19 mouse cellular contexts compared by ENCODE assay signal in genomic region chr19:55184442-55184841, GRCm38 (mm10). TPM values are rescaled to one million over a fixed set of nuclear protein-coding genes. Genes with fewer than 3 reads are reported as not detected.
A peak's percentile ranks its signal among the peaks of the same experiment; 100 is the strongest.
DNase-seq lines count a peak whose midpoint lies in the region; ATAC-seq and TF ChIP-seq lines count a peak whose summit lies in the region.
"Had no signal": no experiment of that assay in that cellular context is flagged by ENCODE, and none has a peak within 500 bp of the region (broad histone marks: within the 10 kb centered on the region; RNA-seq: fewer than 3 reads in every experiment).

No protein-coding gene starts in this region.

- peak; percentile 31 for DNase-seq in gastrocnemius, postnatal 25 days
- no peak for DNase-seq in gastrocnemius, postnatal 36 days
- peak; percentile 35 for DNase-seq in lung, postnatal 10 days
- DNase-seq in lung, adult 18-20 months, result no peak
- DNase-seq in midbrain, postnatal 0 days (ENCODE audit: low spot score), result peak; percentile 50
- no peak for DNase-seq in neural tube, embryonic 10.5 days (ENCODE audit: extremely low spot score, low spot score)
- DNase-seq: adrenal gland, postnatal 36 days; cerebellum, adult 11-12 months; heart, postnatal 10 days; kidney, adult 11 months; kidney, postnatal 4 days; thymus, adult 2 months had no signal

- WGBS in midbrain, postnatal 0 days, result 58% methylated on average over 7 of the region's 7 CpGs

- intact Hi-C loops in gastrocnemius, postnatal 36 days (cut with DNase I), result loop anchor here (5.0 kb wide), 1 partner anchor 42 kb away; no protein-coding TSS in a partner anchor

- peak overlapping the region; percentile 89 for H3K27ac ChIP-seq in brown adipose tissue, adult 24 weeks (replicated peaks; ENCODE audit: low read depth, low read length)
- H3K27ac ChIP-seq in midbrain, postnatal 0 days (ENCODE audit: low read depth, low read length), result peak overlapping the region; percentile 1; the same call in 1 of the 2 replicates
- H3K27ac ChIP-seq: embryonic facial prominence, embryonic 15.5 days; limb, embryonic 12.5 days; liver, embryonic 15.5 days had no signal

- H3K27me3 ChIP-seq in midbrain, postnatal 0 days (ENCODE audit: insufficient read depth, low read length), result no peaks in the 10 kb centered on the region
- H3K27me3 ChIP-seq: embryonic facial prominence, embryonic 15.5 days; limb, embryonic 12.5 days; liver, embryonic 15.5 days had no signal

- no peak for TF ChIP-seq CTCF in midbrain, postnatal 0 days (IDR thresholded peaks at IDR 0.05)

- H3K36me3 ChIP-seq in midbrain, postnatal 0 days (ENCODE audit: insufficient read depth, low read length), result no peaks in the 10 kb centered on the region
- H3K36me3 ChIP-seq: embryonic facial prominence, embryonic 15.5 days; G1E; limb, embryonic 12.5 days; liver, embryonic 15.5 days had no signal

- no peak overlapping the region for H3K4me3 ChIP-seq in brown adipose tissue, adult 24 weeks (ENCODE audit: insufficient read depth, low read depth, low read length)
- H3K4me3 ChIP-seq in midbrain, postnatal 0 days (ENCODE audit: low read depth, low read length), result no peak overlapping the region
- H3K4me3 ChIP-seq: embryonic facial prominence, embryonic 15.5 days; left cerebral cortex, adult 2 months; limb, embryonic 12.5 days; liver, embryonic 15.5 days had no signal

- no peaks in the 10 kb centered on the region for H3K9me3 ChIP-seq in midbrain, postnatal 0 days (ENCODE audit: low read length)
- H3K9me3 ChIP-seq: embryonic facial prominence, embryonic 15.5 days; G1E; limb, embryonic 12.5 days; liver, embryonic 15.5 days had no signal

- ATAC-seq in midbrain, postnatal 0 days (ENCODE audit: low FRiP score), result no peak

- H3K9ac ChIP-seq in midbrain, postnatal 0 days (replicated peaks; ENCODE audit: low read length, poor library complexity, severe bottlenecking), result no peak overlapping the region
- H3K9ac ChIP-seq: embryonic facial prominence, embryonic 15.5 days; limb, embryonic 12.5 days; liver, embryonic 15.5 days had no signal

- peaks cover 6% of the 10 kb centered on the region; the same call in 1 of the 2 replicates for H3K4me1 ChIP-seq in brown adipose tissue, adult 24 weeks (ENCODE audit: control insufficient read depth, insufficient read depth, insufficient read length, low read length)
- H3K4me1 ChIP-seq in midbrain, postnatal 0 days (ENCODE audit: insufficient read depth, low read length), result peaks cover 4% of the 10 kb centered on the region; the same call in 1 of the 2 replicates
- H3K4me1 ChIP-seq: embryonic facial prominence, embryonic 15.5 days; limb, embryonic 12.5 days; liver, embryonic 15.5 days had no signal

- H3K4me2 ChIP-seq in midbrain, postnatal 0 days (ENCODE audit: low read depth, low read length, poor library complexity, severe bottlenecking), result no peak overlapping the region
- H3K4me2 ChIP-seq: embryonic facial prominence, embryonic 15.5 days; limb, embryonic 12.5 days; liver, embryonic 15.5 days had no signal

RNA-seq across cellular contexts. Expression of gene Tectb, which starts 3.9 kb away (rescaled TPM):
- total RNA-seq in gastrocnemius, postnatal 25 days (2021), result under 1 TPM in 1 of 2 experiments, not detected in 1; 0.49 TPM
- total RNA-seq in gastrocnemius, postnatal 36 days (2021), result under 1 TPM in 1 of 2 experiments, not detected in 1; 0.18 TPM
- polyA plus RNA-seq in brown adipose tissue, adult 24 weeks (2012; ENCODE audit: insufficient read depth, insufficient read length, missing spikeins), result not detected in 2 replicates
- 0.09 TPM in 1 of 2 replicates, not detected in the other for total RNA-seq in midbrain, postnatal 0 days (2014; rRNA removed)
- 0.16 and 0.34 TPM in 2 replicates for polyA plus RNA-seq in midbrain, postnatal 0 days (2015; fragmentation: Nextera tagmentation; extraction: Ambion mirVana)
- total RNA-seq: left cerebral cortex, adult 2 months had no signal
- polyA plus RNA-seq: G1E; limb, embryonic 12.5 days; neural tube, embryonic 14.5 days had no signal

RNA-seq across cellular contexts. Expression of gene Gucy2g, which starts 56.6 kb away (rescaled TPM):
- under 1 TPM in 1 of 2 experiments, not detected in 1; 0.23 TPM for total RNA-seq in gastrocnemius, postnatal 25 days (2021)
- under 1 TPM; 0.07 to 0.08 TPM for total RNA-seq in gastrocnemius, postnatal 36 days (2021)
- polyA plus RNA-seq in brown adipose tissue, adult 24 weeks (2012; ENCODE audit: insufficient read depth, insufficient read length, missing spikeins), result not detected in 2 replicates
- total RNA-seq in midbrain, postnatal 0 days (2014; rRNA removed), result not detected in 2 replicates
- not detected in 2 replicates for polyA plus RNA-seq in midbrain, postnatal 0 days (2015; fragmentation: Nextera tagmentation; extraction: Ambion mirVana)
- total RNA-seq: adrenal gland, postnatal 36 days had no signal
- polyA plus RNA-seq: G1E; limb, embryonic 12.5 days; liver, embryonic 15.5 days had no signal

RNA-seq across cellular contexts. Expression of gene Gpam, which starts 57.4 kb away (rescaled TPM):
- 100 to 1,000 TPM in 1 of 2 experiments, 10 to 100 TPM in 1; 84.0 to 124 TPM for total RNA-seq in gastrocnemius, postnatal 25 days (2021)
- total RNA-seq in gastrocnemius, postnatal 36 days (2021), result 100 to 1,000 TPM in 1 of 2 experiments, 10 to 100 TPM in 1; 89.3 to 133 TPM
- 110 and 122 TPM in 2 replicates for polyA plus RNA-seq in brown adipose tissue, adult 24 weeks (2012; ENCODE audit: insufficient read depth, insufficient read length, missing spikeins)
- total RNA-seq in midbrain, postnatal 0 days (2014; rRNA removed), result 81.1 and 83.0 TPM in 2 replicates
- 23.6 and 24.0 TPM in 2 replicates for polyA plus RNA-seq in midbrain, postnatal 0 days (2015; fragmentation: Nextera tagmentation; extraction: Ambion mirVana)

Comparison
In these comparisons a context has a peak if more than half of its experiments do, and no peak if none do; other contexts are left out.
1. DNase-seq: peak in gastrocnemius, postnatal 25 days (single experiment), lung, postnatal 10 days (single experiment) and midbrain, postnatal 0 days (single experiment); none in gastrocnemius, postnatal 36 days (0 of 2), lung, adult 18-20 months (0 of 2) and neural tube, embryonic 10.5 days (single experiment).